Mouse (Mus musculus): ENCODE measurements around the gene Chd1l.

GRCm38 (mm10) chr3:97653781-97654180 is 43.8 kb upstream of the Chd1l start:
- no peak for TF ChIP-seq EP300 (optimal IDR thresholded peaks at IDR 0.05)
- no peak for TF ChIP-seq CTCF (IDR thresholded peaks at IDR 0.05; ENCODE audit: low read depth)
